Mouse (Mus musculus) embryonic stem cell, embryonic (primary cell): Measurements from ENCODE around the gene Skida1.

Experiments
- CTCF ChIA-PET, 4 experiments: fragments of 300-600 bp in 2 of 4; fragments of 350-600 bp in 2 of 4; sonication (Branson Sonifier 250); formaldehyde crosslinking; loops; one replicate each; lab custom pipeline; 2022; ENCODE audit warnings: inconsistent platforms in 2 of 4; lab: Charles Lee
- POLR2A ChIA-PET, 4 experiments: fragments of 300-600 bp in 2 of 4; fragments of 350-600 bp in 2 of 4; sonication (Branson Sonifier 250); formaldehyde crosslinking; loops; one replicate each; lab custom pipeline; 2022; ENCODE audit warnings: antibody characterized with exemption in 4 of 4, inconsistent platforms in 1 of 4; lab: Charles Lee

The Skida1 gene

GRCm38 (mm10) chr2:18016639-18017038, 32.2 kb downstream of the Skida1 start:
- ChIA-PET CTCF (interaction anchor here in 1 of 4 experiments (0.7 kb wide), 1 partner anchor 10 kb away, joined by 4 read pairs; no protein-coding TSS in a partner anchor), POLR2A (interaction anchor here in 2 of 4 experiments (0.9 to 1.0 kb wide), 2 partner anchors 12 to 79 kb away, joined by 3 read pairs; no protein-coding TSS in a partner anchor)

GRCm38 (mm10) chr2:18015581-18015980, 33.3 kb downstream of the Skida1 start:
- ChIA-PET POLR2A (interaction anchor here in 3 of 4 experiments (0.6 to 1.2 kb wide), 4 partner anchors 11 to 1263 kb away, joined by 3 read pairs; no protein-coding TSS in a partner anchor), CTCF (interaction anchor here in 1 of 4 experiments (0.5 kb wide), 1 partner anchor 33 kb away, joined by 18 read pairs; the partner anchor contains the start of gene Skida1)

GRCm38 (mm10) chr2:18012866-18013265, 36.0 kb downstream of the Skida1 start:
- ChIA-PET CTCF (no interaction called here), POLR2A (interaction anchor here in 1 of 4 experiments (1.0 kb wide), 1 partner anchor 15 kb away, joined by 3 read pairs; no protein-coding TSS in a partner anchor)

GRCm38 (mm10) chr2:18011226-18011625, 37.6 kb downstream of the Skida1 start:
- CTCF ChIA-PET, result no interaction called here
- POLR2A ChIA-PET, result interaction anchor here in 2 of 4 experiments (1.2 to 1.6 kb wide), 4 partner anchors 15 to 41 kb away, joined by 3 to 5 read pairs (median 3); no protein-coding TSS in a partner anchor

GRCm38 (mm10) chr2:18005137-18005536, 43.7 kb downstream of the Skida1 start:
- ChIA-PET CTCF (no interaction called here), POLR2A (interaction anchor here (0.5 to 3.5 kb wide), 19 partner anchors 8 to 449 kb away, joined by 3 to 15 read pairs (median 4); partner anchors contain the start of gene H2al2a (in 1 of the 4))

GRCm38 (mm10) chr2:18004286-18004685, 44.6 kb downstream of the Skida1 start:
- ChIA-PET POLR2A (interaction anchor here (0.5 to 3.5 kb wide), 12 partner anchors 12 to 450 kb away, joined by 3 to 15 read pairs (median 4); no protein-coding TSS in a partner anchor), CTCF (interaction anchor here in 1 of 4 experiments (0.7 to 1.5 kb wide), 2 partner anchors 68 to 1681 kb away, joined by 4 to 5 read pairs; no protein-coding TSS in a partner anchor)

GRCm38 (mm10) chr2:18002306-18002705, 46.5 kb downstream of the Skida1 start:
- POLR2A ChIA-PET, result interaction anchor here in 3 of 4 experiments (0.7 to 1.4 kb wide), 3 partner anchors 26 to 1011 kb away, joined by 3 to 4 read pairs (median 3); no protein-coding TSS in a partner anchor
- CTCF ChIA-PET, result interaction anchor here in 1 of 4 experiments (0.5 kb wide), 1 partner anchor 58 kb away, joined by 3 read pairs; no protein-coding TSS in a partner anchor

GRCm38 (mm10) chr2:17996858-17997257, 52.0 kb downstream of the Skida1 start, which contains the start of gene H2al2a:
Gene H2al2a (minus strand): TSS chr2:17996958.
- CTCF ChIA-PET, result interaction anchor here in 1 of 4 experiments (0.6 kb wide), 1 partner anchor 453 kb away, joined by 7 read pairs; no protein-coding TSS in a partner anchor

More at GRCm38 (mm10) chr2:17996858-17997257, 52.0 kb downstream of the Skida1 start, which contains the start of gene H2al2a:
- POLR2A ChIA-PET, result interaction anchor here in 2 of 4 experiments (0.6 to 1.3 kb wide), 4 partner anchors 8 to 735 kb away, joined by 3 to 4 read pairs (median 3); no protein-coding TSS in a partner anchor
